Mouse (Mus musculus): ENCODE results near the gene Il21.

Gene Il21

GRCm38 (mm10) chr3:37232586-37233222 lies at the start of gene Il21:
Gene Il21 (minus strand): TSS chr3:37232636.
- DNase-seq, result no peak

- no peak for DNase-seq
These were observed 48.4 kb upstream of the Il21 start for GRCm38 (mm10) chr3:37280871-37281270.

- DNase-seq, result no peak
These were observed 47.8 kb upstream of the Il21 start for GRCm38 (mm10) chr3:37280221-37280620.

GRCm38 (mm10) chr3:37274661-37275060 lies 42.2 kb upstream of the Il21 start:
- DNase-seq, result no peak

GRCm38 (mm10) chr3:37273092-37273491 lies 40.7 kb upstream of the Il21 start:
- DNase-seq, result no peak

GRCm38 (mm10) chr3:37271209-37271608 lies 38.8 kb upstream of the Il21 start:
- peak; percentile 66 for DNase-seq

- DNase-seq, result no peak
These were observed 37.5 kb upstream of the Il21 start for GRCm38 (mm10) chr3:37269926-37270325.

GRCm38 (mm10) chr3:37268338-37268737 lies 35.9 kb upstream of the Il21 start:
- no peak for DNase-seq

- no peak for DNase-seq
These were observed 27.0 kb upstream of the Il21 start for GRCm38 (mm10) chr3:37259331-37259999.

- DNase-seq, result no peak
These were observed 25.3 kb upstream of the Il21 start for GRCm38 (mm10) chr3:37257776-37258175.

- DNase-seq, result no peak
These were observed 18.5 kb upstream of the Il21 start for GRCm38 (mm10) chr3:37250967-37251366.

- DNase-seq, result no peak
These were observed 2.6 kb upstream of the Il21 start for GRCm38 (mm10) chr3:37235025-37235424.

- DNase-seq, result no peak
These were observed 1.3 kb downstream of the Il21 start for GRCm38 (mm10) chr3:37231153-37231552.

- DNase-seq, result no peak
These were observed 3.2 kb downstream of the Il21 start for GRCm38 (mm10) chr3:37229082-37229829.

GRCm38 (mm10) chr3:37225124-37225523 lies 7.3 kb downstream of the Il21 start:
- no peak for DNase-seq

- DNase-seq, result peak; percentile 42
These were observed 13.4 kb downstream of the Il21 start for GRCm38 (mm10) chr3:37219071-37219470.

- peak; percentile 59 for DNase-seq
These were observed 27.1 kb downstream of the Il21 start for GRCm38 (mm10) chr3:37205226-37205800.

- peak; percentile 38 for DNase-seq
These were observed 27.9 kb downstream of the Il21 start for GRCm38 (mm10) chr3:37204556-37204955.

GRCm38 (mm10) chr3:37203984-37204428 lies 28.4 kb downstream of the Il21 start:
- DNase-seq, result peak; percentile 84

GRCm38 (mm10) chr3:37202856-37203255 lies 29.6 kb downstream of the Il21 start:
- DNase-seq, result no peak

- no peak for DNase-seq
These were observed 31.1 kb downstream of the Il21 start for GRCm38 (mm10) chr3:37201122-37201916.

GRCm38 (mm10) chr3:37198302-37198701 lies 34.1 kb downstream of the Il21 start:
- DNase-seq, result no peak

- no peak for DNase-seq
These were observed 40.5 kb downstream of the Il21 start for GRCm38 (mm10) chr3:37191953-37192352.
